Mouse (Mus musculus) stomach, embryonic 16.5 days (tissue): ENCODE data around the gene Arid5b. TPM values are rescaled to one million over a fixed set of nuclear protein-coding genes. Genes with fewer than 3 reads are reported as not detected.

Experiments used
- ATAC-seq: fragments of 200-750 bp; cut with Nextera tagmentation; 2 replicates; pipeline ENCODE4 v1.8.0; 2017; ENCODE audit warnings: moderate number of reproducible peaks, moderate TSS enrichment; ENCODE audit not compliant: insufficient read depth, low FRiP score
- H3K27ac ChIP-seq: fragments of 300-500 bp; sonication (generic); 2 replicates; pipeline ENCODE4 v1.5.1; 2014; ENCODE audit warnings: low read length
- H3K27me3 ChIP-seq: fragments of 300-500 bp; sonication (generic); 2 replicates; pipeline ENCODE4 v1.6.1; 2014; ENCODE audit warnings: low read length, control low read depth, mixed read lengths; ENCODE audit not compliant: control insufficient read depth, insufficient read depth
- H3K36me3 ChIP-seq: fragments of 300-500 bp; sonication (generic); 2 replicates; pipeline ENCODE4 v1.6.1; 2014; ENCODE audit warnings: low read length; ENCODE audit not compliant: control insufficient read depth, insufficient read depth
- H3K4me1 ChIP-seq: fragments of 300-500 bp; sonication (generic); 2 replicates; pipeline ENCODE4 v1.6.1; 2014; ENCODE audit warnings: low read length, control low read depth, mixed read lengths; ENCODE audit not compliant: control insufficient read depth, insufficient read depth
- H3K4me2 ChIP-seq: fragments of 300-500 bp; sonication (generic); 2 replicates; pipeline ENCODE4 v1.6.1; 2014; ENCODE audit warnings: low read depth, low read length, mixed read lengths
- H3K4me3 ChIP-seq: fragments of 300-500 bp; sonication (generic); replicated peaks from 2 replicates; pipeline ENCODE4 v1.5.1; 2014; ENCODE audit warnings: mild to moderate bottlenecking, low read length
- H3K9ac ChIP-seq: fragments of 300-500 bp; sonication (generic); 2 replicates; pipeline ENCODE4 v1.6.1; 2014; ENCODE audit warnings: low read length
- H3K9me3 ChIP-seq: fragments of 300-500 bp; sonication (generic); replicated peaks from 2 replicates; pipeline ENCODE4 v1.6.1; 2016; ENCODE audit warnings: low read length, control low read depth; ENCODE audit not compliant: control insufficient read depth
- WGBS: fragments of 180-500 bp; shearing (Covaris S2); extraction: QIAGEN DNeasy Blood & Tissue Kit; methylation state at CpG from one replicate; pipeline ENCODE4 v1.1.7; 2014; 5-methylcytosine and 5-hydroxymethylcytosine counted together
- polyA plus RNA-seq: library from polyadenylated mRNA; unstranded; fragments of >200 nt; fragmentation: Nextera tagmentation; extraction: Ambion mirVana; gene quantifications from 2 replicates; pipeline ENCODE4 v1.2.1, GENCODE M21; 2015

The Arid5b gene
- polyA plus RNA-seq, 1 experiment from 2014 or later: 33.6 TPM

GRCm38 (mm10) chr10:68095136-68095535 lies 183.4 kb downstream of the Arid5b start:
- ATAC-seq: no peak
- Histone ChIP-seq H3K27ac (no peak overlapping the region), H3K27me3 (no peaks in the 10 kb centered on the region)

GRCm38 (mm10) chr10:68093496-68093895 lies 185.0 kb downstream of the Arid5b start:
- Histone ChIP-seq H3K27me3 (no peaks in the 10 kb centered on the region), H3K27ac (no peak overlapping the region), H3K4me1 (peaks cover 13% of the 10 kb centered on the region; the same call in 1 of the 2 replicates), H3K36me3 (peaks cover 37% of the 10 kb centered on the region), H3K4me3 (no peak overlapping the region), H3K4me2 (no peak overlapping the region), H3K9me3 (no peaks in the 10 kb centered on the region), H3K9ac (no peak overlapping the region)
- no peak for ATAC-seq
- WGBS: 71% methylated on average over 3 of the region's 3 CpGs

More at GRCm38 (mm10) chr10:68095136-68095535, 183.4 kb downstream of the Arid5b start:
- 71% methylated on average over 2 of the region's 2 CpGs for WGBS
- H3K9me3 ChIP-seq: no peaks in the 10 kb centered on the region
- peaks cover 9% of the 10 kb centered on the region; the same call in 1 of the 2 replicates for H3K4me1 ChIP-seq
- no peak overlapping the region for H3K4me2 ChIP-seq
- H3K9ac ChIP-seq: no peak overlapping the region
- H3K4me3 ChIP-seq: no peak overlapping the region
- peaks cover 42% of the 10 kb centered on the region for H3K36me3 ChIP-seq

GRCm38 (mm10) chr10:68091840-68092239 lies 186.7 kb downstream of the Arid5b start:
- Histone ChIP-seq H3K4me3 (no peak overlapping the region), H3K36me3 (peaks cover 23% of the 10 kb centered on the region), H3K9me3 (no peaks in the 10 kb centered on the region), H3K9ac (no peak overlapping the region), H3K27me3 (no peaks in the 10 kb centered on the region), H3K4me1 (peaks cover 13% of the 10 kb centered on the region), H3K27ac (no peak overlapping the region), H3K4me2 (no peak overlapping the region)
- WGBS: 70% methylated on average over 4 of the region's 4 CpGs
- no peak for ATAC-seq

- Histone ChIP-seq H3K4me1 (peaks cover 13% of the 10 kb centered on the region), H3K27ac (peak overlapping the region; percentile 49), H3K4me3 (no peak overlapping the region), H3K4me2 (no peak overlapping the region), H3K9me3 (no peaks in the 10 kb centered on the region), H3K27me3 (no peaks in the 10 kb centered on the region), H3K36me3 (peaks cover 15% of the 10 kb centered on the region), H3K9ac (no peak overlapping the region)
- ATAC-seq: no peak
- 76% methylated on average over 11 of the region's 11 CpGs for WGBS
Measured at GRCm38 (mm10) chr10:68091011-68091410, 187.5 kb downstream of the Arid5b start.

GRCm38 (mm10) chr10:68090544-68090943 lies 188.0 kb downstream of the Arid5b start:
- Histone ChIP-seq H3K4me3 (no peak overlapping the region), H3K36me3 (peaks cover 12% of the 10 kb centered on the region), H3K9ac (no peak overlapping the region), H3K9me3 (no peaks in the 10 kb centered on the region), H3K27ac (peak overlapping the region; percentile 49; the same call in 1 of the 2 replicates), H3K4me2 (no peak overlapping the region), H3K27me3 (no peaks in the 10 kb centered on the region), H3K4me1 (peaks cover 13% of the 10 kb centered on the region)
- 30% methylated on average over 3 of the region's 3 CpGs for WGBS
- peak; percentile 64; the same call in 1 of the 2 replicates for ATAC-seq

- H3K27me3 ChIP-seq: no peaks in the 10 kb centered on the region
- 0 out of 2 replicates have a peak, but pooled peaks have one; percentile 57 for ATAC-seq
- 40% methylated on average over 4 of the region's 4 CpGs for WGBS
- no peaks in the 10 kb centered on the region for H3K9me3 ChIP-seq
- H3K27ac ChIP-seq: 0 out of 2 replicates have a peak overlapping the region, but pooled peaks have one; percentile 22
- peaks cover 13% of the 10 kb centered on the region for H3K4me1 ChIP-seq
- H3K4me3 ChIP-seq: no peak overlapping the region
- no peak overlapping the region for H3K4me2 ChIP-seq
- peaks cover 9% of the 10 kb centered on the region for H3K36me3 ChIP-seq
- H3K9ac ChIP-seq: no peak overlapping the region
Measured at GRCm38 (mm10) chr10:68090197-68090535, 188.4 kb downstream of the Arid5b start.

- 0 out of 2 replicates have a peak overlapping the region, but pooled peaks have one; percentile 22 for H3K27ac ChIP-seq
- H3K4me3 ChIP-seq: no peak overlapping the region
- H3K4me1 ChIP-seq: peaks cover 13% of the 10 kb centered on the region
- H3K9me3 ChIP-seq: no peaks in the 10 kb centered on the region
- H3K27me3 ChIP-seq: no peaks in the 10 kb centered on the region
- H3K4me2 ChIP-seq: no peak overlapping the region
- H3K36me3 ChIP-seq: peaks cover 4% of the 10 kb centered on the region
- no peak overlapping the region for H3K9ac ChIP-seq
- ATAC-seq: no peak
- WGBS: 58% methylated on average over 15 of the region's 15 CpGs
Measured at GRCm38 (mm10) chr10:68089435-68090196, 188.9 kb downstream of the Arid5b start.

GRCm38 (mm10) chr10:68087722-68088121 lies 190.8 kb downstream of the Arid5b start:
- no peak overlapping the region for H3K9ac ChIP-seq
- 66% methylated on average over 3 of the region's 3 CpGs for WGBS
- H3K4me3 ChIP-seq: no peak overlapping the region
- peaks cover 13% of the 10 kb centered on the region for H3K4me1 ChIP-seq
- no peak for ATAC-seq
- no peaks in the 10 kb centered on the region for H3K36me3 ChIP-seq
- no peaks in the 10 kb centered on the region for H3K9me3 ChIP-seq
- H3K27me3 ChIP-seq: no peaks in the 10 kb centered on the region
- H3K27ac ChIP-seq: no peak overlapping the region
- H3K4me2 ChIP-seq: no peak overlapping the region

- Histone ChIP-seq H3K4me1 (peaks cover 13% of the 10 kb centered on the region), H3K36me3 (no peaks in the 10 kb centered on the region), H3K27ac (peak overlapping the region; percentile 62; the same call in 1 of the 2 replicates), H3K4me3 (no peak overlapping the region), H3K9me3 (no peaks in the 10 kb centered on the region), H3K27me3 (no peaks in the 10 kb centered on the region), H3K9ac (no peak overlapping the region), H3K4me2 (no peak overlapping the region)
- no peak for ATAC-seq
- 42% methylated on average over 4 of the region's 4 CpGs for WGBS
Measured at GRCm38 (mm10) chr10:68086973-68087372, 191.6 kb downstream of the Arid5b start.
